Mouse (Mus musculus): ENCODE measurements at regions not wholly inside any gene's neighbourhood (a gene's known extent, or its start where the extent isn't known, plus 50 kb on each side); places are given as distances from the start of the nearest gene placed in this dataset.

GRCm38 (mm10) chr14:15977366-15977765 is 271.7 kb upstream of the Ngly1 start:
- Histone ChIP-seq H3K4me3 (ENCODE audit: low read depth, low read length) (no peak overlapping the region), H3K9me3 (replicated peaks; ENCODE audit: control insufficient read depth, insufficient read depth, low read length, poor library complexity, severe bottlenecking) (peaks cover 40% of the 10 kb centered on the region), H3K36me3 (ENCODE audit: control insufficient read depth, insufficient read depth, low read length, poor library complexity, severe bottlenecking) (no peaks in the 10 kb centered on the region), H3K9ac (ENCODE audit: low read depth, poor library complexity, severe bottlenecking) (no peak overlapping the region), H3K27me3 (ENCODE audit: control insufficient read depth, insufficient read depth, low read length, poor library complexity, severe bottlenecking) (no peaks in the 10 kb centered on the region), H3K27ac (ENCODE audit: insufficient read depth, low read length) (peak overlapping the region; percentile 65; the same call in 1 of the 2 replicates), H3K4me1 (ENCODE audit: control insufficient read depth, insufficient read depth, low read length) (no peaks in the 10 kb centered on the region)
- TF ChIP-seq POLR2A (IDR thresholded peaks at IDR 0.05; ENCODE audit: insufficient read depth, low read length), result no peak
- TF ChIP-seq EP300 (IDR thresholded peaks at IDR 0.05; ENCODE audit: insufficient read depth, low read depth, low read length), result 0 out of 2 replicates have a peak, but pooled peaks have one; percentile 42

- Histone ChIP-seq H3K4me3 (ENCODE audit: low read depth, low read length) (no peak overlapping the region), H3K27ac (ENCODE audit: insufficient read depth, low read length) (peak overlapping the region; percentile 93), H3K4me1 (ENCODE audit: control insufficient read depth, insufficient read depth, low read length) (no peaks in the 10 kb centered on the region), H3K9ac (ENCODE audit: low read depth, poor library complexity, severe bottlenecking) (no peak overlapping the region), H3K9me3 (replicated peaks; ENCODE audit: control insufficient read depth, insufficient read depth, low read length, poor library complexity, severe bottlenecking) (peaks cover 32% of the 10 kb centered on the region), H3K36me3 (ENCODE audit: control insufficient read depth, insufficient read depth, low read length, poor library complexity, severe bottlenecking) (no peaks in the 10 kb centered on the region), H3K27me3 (ENCODE audit: control insufficient read depth, insufficient read depth, low read length, poor library complexity, severe bottlenecking) (no peaks in the 10 kb centered on the region)
- TF ChIP-seq EP300 (IDR thresholded peaks at IDR 0.05; ENCODE audit: insufficient read depth, low read depth, low read length) (peak; percentile 90), CTCF (IDR thresholded peaks at IDR 0.05; ENCODE audit: low read depth, low read length) (no peak)
Observed at GRCm38 (mm10) chr14:15978329-15978728, 270.8 kb upstream of the Ngly1 start.

GRCm38 (mm10) chr14:16005409-16005808 is 243.7 kb upstream of the Ngly1 start:
- no peaks in the 10 kb centered on the region for H3K9me3 ChIP-seq (replicated peaks; ENCODE audit: control insufficient read depth, insufficient read depth, low read length, poor library complexity, severe bottlenecking)
- no peaks in the 10 kb centered on the region for H3K27me3 ChIP-seq (ENCODE audit: control insufficient read depth, insufficient read depth, low read length, poor library complexity, severe bottlenecking)

GRCm38 (mm10) chr14:16006968-16007367 is 242.1 kb upstream of the Ngly1 start:
- no peaks in the 10 kb centered on the region for H3K36me3 ChIP-seq (ENCODE audit: control insufficient read depth, insufficient read depth, low read length, poor library complexity, severe bottlenecking)
- H3K4me1 ChIP-seq (ENCODE audit: control insufficient read depth, insufficient read depth, low read length), result no peaks in the 10 kb centered on the region
- H3K27me3 ChIP-seq (ENCODE audit: control insufficient read depth, insufficient read depth, low read length, poor library complexity, severe bottlenecking), result no peaks in the 10 kb centered on the region
- no peak overlapping the region for H3K4me3 ChIP-seq (ENCODE audit: low read depth, low read length)
- 0 out of 2 replicates have a peak, but pooled peaks cover 1% of the 10 kb centered on the region for H3K9me3 ChIP-seq (replicated peaks; ENCODE audit: control insufficient read depth, insufficient read depth, low read length, poor library complexity, severe bottlenecking)
- H3K9ac ChIP-seq (ENCODE audit: low read depth, poor library complexity, severe bottlenecking), result no peak overlapping the region
- TF ChIP-seq POLR2A (IDR thresholded peaks at IDR 0.05; ENCODE audit: insufficient read depth, low read length), result no peak
- no peak overlapping the region for H3K27ac ChIP-seq (ENCODE audit: insufficient read depth, low read length)

More at GRCm38 (mm10) chr14:16005409-16005808, 243.7 kb upstream of the Ngly1 start:
- no peak overlapping the region for H3K4me3 ChIP-seq (ENCODE audit: low read depth, low read length)
- no peak overlapping the region for H3K27ac ChIP-seq (ENCODE audit: insufficient read depth, low read length)
- TF ChIP-seq CTCF (IDR thresholded peaks at IDR 0.05; ENCODE audit: low read depth, low read length) (no peak), POLR2A (IDR thresholded peaks at IDR 0.05; ENCODE audit: insufficient read depth, low read length) (no peak), EP300 (IDR thresholded peaks at IDR 0.05; ENCODE audit: insufficient read depth, low read depth, low read length) (no peak)
- H3K4me1 ChIP-seq (ENCODE audit: control insufficient read depth, insufficient read depth, low read length), result no peaks in the 10 kb centered on the region
- no peak overlapping the region for H3K9ac ChIP-seq (ENCODE audit: low read depth, poor library complexity, severe bottlenecking)
- H3K36me3 ChIP-seq (ENCODE audit: control insufficient read depth, insufficient read depth, low read length, poor library complexity, severe bottlenecking), result no peaks in the 10 kb centered on the region

GRCm38 (mm10) chr14:16009778-16010177 is 239.3 kb upstream of the Ngly1 start:
- no peaks in the 10 kb centered on the region for H3K27me3 ChIP-seq (ENCODE audit: control insufficient read depth, insufficient read depth, low read length, poor library complexity, severe bottlenecking)
- peaks cover 5% of the 10 kb centered on the region; the same call in 1 of the 2 replicates for H3K9me3 ChIP-seq (replicated peaks; ENCODE audit: control insufficient read depth, insufficient read depth, low read length, poor library complexity, severe bottlenecking)
- H3K36me3 ChIP-seq (ENCODE audit: control insufficient read depth, insufficient read depth, low read length, poor library complexity, severe bottlenecking), result no peaks in the 10 kb centered on the region
- no peaks in the 10 kb centered on the region for H3K4me1 ChIP-seq (ENCODE audit: control insufficient read depth, insufficient read depth, low read length)
- H3K27ac ChIP-seq (ENCODE audit: insufficient read depth, low read length), result no peak overlapping the region
- TF ChIP-seq POLR2A (IDR thresholded peaks at IDR 0.05; ENCODE audit: insufficient read depth, low read length) (no peak), EP300 (IDR thresholded peaks at IDR 0.05; ENCODE audit: insufficient read depth, low read depth, low read length) (no peak), CTCF (IDR thresholded peaks at IDR 0.05; ENCODE audit: low read depth, low read length) (no peak)
- H3K4me3 ChIP-seq (ENCODE audit: low read depth, low read length), result no peak overlapping the region
- no peak overlapping the region for H3K9ac ChIP-seq (ENCODE audit: low read depth, poor library complexity, severe bottlenecking)

- Histone ChIP-seq H3K9ac (ENCODE audit: low read depth, poor library complexity, severe bottlenecking) (no peak overlapping the region), H3K4me1 (ENCODE audit: control insufficient read depth, insufficient read depth, low read length) (no peaks in the 10 kb centered on the region), H3K27ac (ENCODE audit: insufficient read depth, low read length) (no peak overlapping the region), H3K27me3 (ENCODE audit: control insufficient read depth, insufficient read depth, low read length, poor library complexity, severe bottlenecking) (no peaks in the 10 kb centered on the region), H3K9me3 (replicated peaks; ENCODE audit: control insufficient read depth, insufficient read depth, low read length, poor library complexity, severe bottlenecking) (no peaks in the 10 kb centered on the region), H3K36me3 (ENCODE audit: control insufficient read depth, insufficient read depth, low read length, poor library complexity, severe bottlenecking) (no peaks in the 10 kb centered on the region), H3K4me3 (ENCODE audit: low read depth, low read length) (no peak overlapping the region)
- no peak for TF ChIP-seq CTCF (IDR thresholded peaks at IDR 0.05; ENCODE audit: low read depth, low read length)
- no peak for TF ChIP-seq POLR2A (IDR thresholded peaks at IDR 0.05; ENCODE audit: insufficient read depth, low read length)
- TF ChIP-seq EP300 (IDR thresholded peaks at IDR 0.05; ENCODE audit: insufficient read depth, low read depth, low read length), result no peak
Observed at GRCm38 (mm10) chr14:16023853-16024252, 225.2 kb upstream of the Ngly1 start.
